Mouse (Mus musculus) thymus, adult 18-20 months (tissue): ENCODE measurements around the gene Gas7.

Source experiments
- DNase-seq, 2 experiments: peaks; one replicate each; pipeline ENCODE4 v3.0.0; 2022; ENCODE audit warnings: mixed read lengths in 2 of 2

Gas7 gene

GRCm38 (mm10) chr11:67632906-67633305 lies 177.7 kb downstream of the Gas7 start:
- no peak for DNase-seq

GRCm38 (mm10) chr11:67633620-67634229 lies 178.5 kb downstream of the Gas7 start:
- no peak for DNase-seq

GRCm38 (mm10) chr11:67636201-67636600 lies 181.0 kb downstream of the Gas7 start:
- no peak for DNase-seq

GRCm38 (mm10) chr11:67636905-67637586 lies 181.8 kb downstream of the Gas7 start:
- DNase-seq = no peak

GRCm38 (mm10) chr11:67638401-67638800 lies 183.2 kb downstream of the Gas7 start:
- no peak for DNase-seq

GRCm38 (mm10) chr11:67640299-67640698 lies 185.1 kb downstream of the Gas7 start:
- no peak for DNase-seq

- DNase-seq = no peak
Observed at GRCm38 (mm10) chr11:67642421-67642820, 187.2 kb downstream of the Gas7 start.

GRCm38 (mm10) chr11:67642835-67643234 lies 187.6 kb downstream of the Gas7 start:
- DNase-seq = no peak

- no peak for DNase-seq
Observed at GRCm38 (mm10) chr11:67643465-67643864, 188.2 kb downstream of the Gas7 start.

GRCm38 (mm10) chr11:67644632-67645149 lies 189.5 kb downstream of the Gas7 start:
- no peak for DNase-seq

GRCm38 (mm10) chr11:67647745-67648144 lies 192.5 kb downstream of the Gas7 start:
- DNase-seq = no peak

- DNase-seq = no peak
Observed at GRCm38 (mm10) chr11:67648651-67649407, 193.6 kb downstream of the Gas7 start.

- no peak for DNase-seq
Observed at GRCm38 (mm10) chr11:67649971-67650707, 194.9 kb downstream of the Gas7 start.

GRCm38 (mm10) chr11:67651731-67652130 lies 196.5 kb downstream of the Gas7 start:
- DNase-seq = no peak

GRCm38 (mm10) chr11:67652194-67652892 lies 197.1 kb downstream of the Gas7 start:
- no peak for DNase-seq

GRCm38 (mm10) chr11:67652893-67653255 lies 197.6 kb downstream of the Gas7 start:
- DNase-seq = no peak

GRCm38 (mm10) chr11:67653521-67654090 lies 198.4 kb downstream of the Gas7 start:
- DNase-seq = no peak

- DNase-seq = no peak
Observed at GRCm38 (mm10) chr11:67654514-67654913, 199.3 kb downstream of the Gas7 start.

GRCm38 (mm10) chr11:67655236-67655959 lies 200.2 kb downstream of the Gas7 start:
- DNase-seq = no peak

GRCm38 (mm10) chr11:67656366-67656765 lies 201.1 kb downstream of the Gas7 start:
- no peak for DNase-seq

GRCm38 (mm10) chr11:67656811-67657210 lies 201.6 kb downstream of the Gas7 start:
- DNase-seq = no peak
